Mouse (Mus musculus) frontal cortex, adult 2 months (tissue): ENCODE measurements around the gene C2cd2. TPM values are rescaled to one million over a fixed set of nuclear protein-coding genes. Genes with fewer than 3 reads are reported as not detected.
A peak's percentile ranks its signal among the peaks of the same experiment; 100 is the strongest.
"Not testable (repeated sequence)": the region's sequence is repeated elsewhere in the genome, so short reads cannot be mapped to it uniquely, and the experiment has no call there.

Experiments used
- DNase-seq, 2 experiments: peaks; one replicate each; pipeline ENCODE4 v3.0.0; 2022; ENCODE audit warnings: low spot score in 1 of 2; ENCODE audit errors: extremely low spot score in 1 of 2
- polyA plus RNA-seq: library from polyadenylated mRNA; depleted of rRNA; stranded (reverse); fragments of >200 nt; gene quantifications from 2 replicates; pipeline ENCODE4 v1.2.3, GENCODE M21; 2012

C2cd2 gene
- polyA plus RNA-seq, 1 experiment, result 10.4 TPM

DNA sequence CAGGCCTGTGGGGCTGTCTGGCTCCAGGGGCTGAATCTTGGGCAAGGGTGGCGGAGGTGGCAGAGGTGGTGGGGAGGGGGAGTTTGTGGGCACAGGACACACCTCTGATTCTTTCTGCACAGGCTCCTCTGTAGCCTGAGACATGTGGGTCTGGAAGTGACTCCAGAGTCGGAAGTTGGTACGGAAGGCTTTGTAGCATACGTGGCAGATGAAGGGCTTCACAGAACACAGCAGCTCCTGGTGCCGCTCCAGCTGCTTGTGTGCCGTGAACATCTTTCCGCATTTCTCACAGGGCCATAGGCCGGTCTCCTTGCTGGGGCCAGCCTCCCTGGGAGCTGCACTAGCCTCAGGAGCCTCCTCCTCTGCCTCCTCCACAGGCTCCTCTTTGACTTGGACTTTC, 12.3 kb downstream of the C2cd2 start:
- DNase-seq, result no peak

DNA sequence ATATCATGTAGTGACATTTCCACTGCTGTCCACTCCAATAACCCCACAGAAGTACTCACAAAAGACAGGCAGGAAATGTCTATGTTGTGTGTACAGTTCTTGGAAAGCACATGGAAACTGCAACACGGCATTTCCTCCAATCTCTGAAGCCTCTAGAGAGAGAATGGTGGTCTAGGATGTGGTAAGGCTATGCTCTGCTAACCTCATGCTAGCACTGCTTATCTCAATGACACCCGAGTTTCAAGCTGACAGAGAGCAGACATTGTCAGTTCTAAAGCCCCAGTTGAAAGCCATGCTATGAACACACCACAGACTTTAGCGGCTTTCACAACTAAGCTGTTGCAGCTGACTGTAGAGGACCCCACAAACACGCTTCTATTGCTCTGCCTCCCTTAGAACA, 13.6 kb downstream of the C2cd2 start:
- DNase-seq, result no peak

GRCm38 (mm10) chr16:97946993-97947392, 15.4 kb downstream of the C2cd2 start:
- DNase-seq, result not testable (repeated sequence)

GRCm38 (mm10) chr16:97941844-97942243, 20.6 kb downstream of the C2cd2 start:
- DNase-seq, result no peak

GRCm38 (mm10) chr16:97940471-97940973, 21.9 kb downstream of the C2cd2 start:
- DNase-seq, result no peak

DNA sequence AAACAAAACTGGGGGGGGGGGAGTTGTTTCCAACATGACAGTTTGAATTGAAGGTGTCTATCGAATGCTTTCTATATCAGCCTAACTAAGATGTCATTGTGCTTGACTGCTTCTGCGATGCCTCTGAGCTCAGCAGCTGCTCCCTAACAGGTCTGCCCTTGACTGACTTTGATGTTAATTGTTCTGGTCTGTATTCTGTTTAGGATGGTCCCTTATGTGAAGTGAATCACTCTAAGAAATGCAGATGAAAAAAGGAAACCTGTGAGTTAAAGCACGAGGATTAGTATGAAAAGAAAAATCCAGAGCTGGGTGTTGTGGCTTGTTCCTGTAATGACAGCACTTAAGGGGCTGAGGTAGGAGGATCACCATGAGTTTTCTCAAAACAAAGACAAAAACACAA, 26.6 kb downstream of the C2cd2 start:
- no peak for DNase-seq

DNA sequence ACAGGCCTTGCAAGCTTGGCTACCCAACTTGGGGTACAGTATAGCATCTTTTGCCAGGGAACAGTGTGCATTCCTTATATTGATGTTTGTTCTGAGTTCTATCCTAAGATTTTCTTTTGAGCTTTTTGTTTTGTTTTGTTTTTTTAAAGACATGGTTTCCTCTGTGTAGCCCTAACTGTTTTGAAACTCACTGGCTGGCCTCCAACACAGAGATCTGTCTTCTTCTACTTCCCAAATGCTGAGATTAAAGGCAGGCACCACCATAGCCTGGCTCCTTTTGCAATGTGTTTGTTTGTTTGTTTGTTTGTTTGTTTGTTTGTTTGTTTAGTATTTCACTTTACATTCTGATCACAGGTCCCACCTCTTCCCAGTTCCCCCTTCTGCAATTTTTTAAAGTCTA, 32.2 kb downstream of the C2cd2 start:
- DNase-seq, result no peak

- no peak for DNase-seq
Observed at GRCm38 (mm10) chr16:97929520-97929919, 32.9 kb downstream of the C2cd2 start.

DNA sequence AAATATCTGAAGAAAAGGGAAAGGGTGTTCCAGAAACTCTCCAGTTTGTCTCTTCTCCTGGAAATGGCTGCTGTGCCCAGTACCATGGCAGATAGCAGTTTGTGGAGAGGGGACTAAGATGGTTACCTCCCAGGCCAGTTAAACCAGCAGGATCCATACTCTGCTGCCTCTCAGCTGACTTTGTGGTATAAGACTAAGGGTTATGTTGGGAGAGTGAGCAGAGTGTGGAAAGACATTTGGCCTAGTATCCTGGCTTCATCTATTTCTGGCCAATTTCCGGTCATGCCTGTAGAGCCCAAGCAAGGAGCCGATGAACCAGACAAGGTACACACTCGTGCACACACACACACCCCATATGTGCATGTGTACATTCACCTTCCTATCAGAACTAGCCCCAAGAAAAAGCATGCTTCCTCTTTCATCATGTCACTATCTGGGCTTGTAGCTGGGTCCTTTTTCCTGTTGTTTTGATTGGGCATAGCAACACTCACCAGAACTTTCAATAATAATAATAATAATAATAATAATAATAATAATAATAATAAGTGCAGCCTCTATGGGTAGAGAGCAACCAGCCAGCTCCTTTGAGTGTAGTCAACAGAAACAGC, 35.0 kb downstream of the C2cd2 start:
- DNase-seq, result no peak

GRCm38 (mm10) chr16:97926381-97926780, 36.0 kb downstream of the C2cd2 start:
- DNase-seq, result no peak

GRCm38 (mm10) chr16:97925760-97926159, 36.6 kb downstream of the C2cd2 start:
- DNase-seq, result no peak

DNA sequence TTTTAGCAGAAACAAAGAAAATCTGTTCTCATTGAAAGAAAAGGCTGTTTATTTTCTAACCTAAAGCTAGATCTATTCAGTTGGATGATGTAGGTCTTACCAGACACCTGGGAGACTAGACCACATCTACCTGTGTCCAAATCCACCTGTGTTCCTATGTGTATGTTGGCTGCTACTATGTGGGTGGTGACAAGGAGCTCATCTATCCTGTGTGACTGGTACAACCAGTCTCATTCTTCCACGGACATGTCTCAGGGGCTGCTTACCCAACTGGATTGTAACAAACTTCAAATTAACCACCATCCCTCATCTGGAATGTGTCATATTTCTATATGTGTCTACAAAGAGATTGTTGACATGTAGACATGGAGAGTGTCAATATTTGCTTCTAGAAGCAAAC, 38.7 kb downstream of the C2cd2 start:
- no peak for DNase-seq

DNA sequence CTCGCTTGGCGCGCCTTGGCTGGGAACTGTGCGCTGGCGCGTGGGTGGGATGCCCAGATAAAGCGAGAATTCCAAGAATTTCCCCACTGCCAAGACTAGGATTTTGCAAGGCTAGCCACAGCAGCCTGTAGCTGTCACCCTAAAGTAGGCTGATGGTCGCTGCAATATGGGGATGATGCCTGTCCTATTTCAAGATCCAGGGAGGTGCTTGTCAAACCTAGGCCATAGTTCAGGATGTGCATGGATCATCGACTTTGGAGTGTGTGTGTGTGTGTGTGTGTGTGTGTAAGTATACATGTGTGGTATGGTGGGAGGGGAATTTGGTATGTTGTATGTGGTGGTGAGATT, 39.6 kb downstream of the C2cd2 start:
- no peak for DNase-seq

GRCm38 (mm10) chr16:97921961-97922778, 40.2 kb downstream of the C2cd2 start:
- DNase-seq, result peak; percentile 72 to 88

DNA sequence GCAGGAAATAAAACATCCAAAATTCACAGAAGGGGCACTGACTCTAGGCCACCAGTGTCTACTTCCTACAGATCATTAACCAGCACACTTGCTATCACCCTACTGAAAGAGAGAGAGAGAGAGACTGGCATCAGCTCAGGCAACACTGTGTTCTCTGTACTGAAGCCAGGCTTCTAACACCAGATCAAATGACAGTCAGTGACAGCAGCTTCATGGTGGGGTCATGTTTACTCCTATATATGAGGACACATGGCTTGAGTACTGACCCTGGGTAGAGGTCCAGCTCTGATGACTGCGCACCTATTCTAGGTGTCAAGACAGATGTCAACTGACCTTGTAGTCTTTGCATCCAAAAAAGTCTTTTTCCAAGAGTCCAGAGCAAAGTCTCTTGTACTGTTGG, 41.8 kb downstream of the C2cd2 start:
- no peak for DNase-seq

GRCm38 (mm10) chr16:97919793-97920192, 42.6 kb downstream of the C2cd2 start:
- DNase-seq, result no peak

- no peak for DNase-seq
Observed at GRCm38 (mm10) chr16:97912873-97913272, 49.5 kb downstream of the C2cd2 start.

DNA sequence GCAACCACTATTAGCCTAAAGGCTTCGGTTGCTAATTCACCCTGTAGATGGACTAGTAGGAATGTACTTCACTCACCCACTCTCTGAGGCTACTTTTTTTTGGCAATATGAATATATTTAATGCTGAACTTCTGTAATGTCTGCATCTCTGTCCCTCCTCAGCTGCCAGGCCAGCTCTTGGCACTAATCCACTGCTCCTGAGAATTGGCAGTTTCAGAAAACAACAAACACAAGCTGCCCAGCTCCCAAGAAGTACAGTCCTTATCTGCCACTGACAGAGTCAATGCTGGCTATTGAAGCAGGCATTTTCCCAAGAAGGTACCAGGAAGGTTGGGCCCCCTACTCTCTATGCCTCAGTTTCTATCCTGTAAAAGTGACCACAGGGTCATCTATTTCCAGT, 53.0 kb downstream of the C2cd2 start:
- no peak for DNase-seq

- DNase-seq, result no peak
Observed at GRCm38 (mm10) chr16:97907496-97907895, 54.9 kb downstream of the C2cd2 start.

DNA sequence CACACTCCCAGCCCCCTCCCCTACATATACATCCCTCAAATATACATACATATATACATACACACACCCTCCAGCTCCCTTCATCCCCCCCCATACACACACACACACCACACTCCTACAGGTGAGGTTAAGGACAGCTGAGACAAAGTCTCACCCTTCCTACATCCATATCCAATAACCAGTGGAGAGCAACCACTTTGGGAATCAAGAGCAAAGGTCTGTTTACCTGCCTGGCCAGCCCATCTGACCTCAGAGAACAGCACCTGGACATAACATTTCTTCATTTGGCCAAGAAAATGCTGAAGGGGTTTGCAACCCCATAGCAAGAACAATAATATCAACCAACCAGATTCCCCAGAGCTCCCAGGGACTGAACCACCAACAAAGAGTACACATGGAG, 56.1 kb downstream of the C2cd2 start:
- no peak for DNase-seq

- DNase-seq, result no peak
Observed at GRCm38 (mm10) chr16:97905449-97905991, 56.9 kb downstream of the C2cd2 start.

DNA sequence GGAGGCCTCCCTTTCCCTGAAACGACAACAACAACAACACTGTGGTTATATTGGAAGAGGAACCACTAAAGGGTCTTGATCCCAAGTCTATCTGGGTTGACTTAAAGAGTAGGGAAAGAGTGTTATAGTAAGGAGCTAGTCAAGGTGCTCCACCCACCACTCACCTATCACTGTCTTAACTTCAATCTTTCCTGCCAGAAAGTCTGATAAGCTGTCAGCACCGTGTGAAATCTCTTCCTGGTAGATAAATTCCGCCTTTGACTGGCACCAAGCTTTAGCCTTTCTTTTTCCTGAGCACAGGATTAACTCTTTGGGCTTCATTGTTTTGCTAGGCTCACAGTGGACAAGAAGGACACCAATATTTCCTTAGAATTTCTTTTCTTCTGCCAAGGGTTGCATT, 58.4 kb downstream of the C2cd2 start:
- DNase-seq, result no peak
